Mouse (Mus musculus): ENCODE data around the gene Anapc2. TPM values are rescaled to one million over a fixed set of nuclear protein-coding genes. Genes with fewer than 3 reads are reported as not detected.

The Anapc2 gene
- polyA plus RNA-seq, 1 experiment from 2014 or later = 137 TPM

DNA sequence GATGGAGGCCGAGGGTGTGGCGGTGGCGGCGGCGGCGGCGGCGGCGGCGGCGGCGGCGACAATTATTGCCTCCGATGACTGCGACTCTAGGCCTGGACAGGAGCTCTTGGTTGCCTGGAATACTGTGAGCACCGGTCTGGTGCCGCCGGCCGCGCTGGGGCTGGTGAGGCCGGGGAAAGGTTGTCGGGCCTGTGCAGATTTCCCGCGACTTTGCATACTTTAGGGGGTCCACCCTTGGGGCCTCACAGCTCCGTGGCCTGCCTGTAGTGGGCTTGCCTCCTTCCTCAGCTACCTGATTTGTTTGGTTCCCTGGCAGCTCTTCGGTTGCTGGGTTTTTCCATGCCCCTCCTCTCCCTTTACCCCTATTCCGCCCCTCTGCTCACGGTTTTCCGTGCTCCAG, 237 bp downstream of the Anapc2 start:
- H3K9ac ChIP-seq (ENCODE audit: low read depth, low read length) = peak overlapping the region; percentile 87
- H3K4me1 ChIP-seq (ENCODE audit: control insufficient read depth, insufficient read depth, low read depth, low read length) = peaks cover 25% of the 10 kb centered on the region
- peak overlapping the region; percentile 97 for H3K4me2 ChIP-seq (ENCODE audit: low read length)
- H3K27ac ChIP-seq (ENCODE audit: low read depth, low read length) = peak overlapping the region; percentile 70
- under 1% methylated on average over 29 of the region's 29 CpGs for whole genome bisulfite sequencing
- no peaks in the 10 kb centered on the region for H3K9me3 ChIP-seq (ENCODE audit: control insufficient read depth, low read length)
- H3K27me3 ChIP-seq (replicated peaks; ENCODE audit: control insufficient read depth, insufficient read depth, low read length) = no peaks in the 10 kb centered on the region
- H3K4me3 ChIP-seq (ENCODE audit: low read length) = peak overlapping the region; percentile 83
- peaks cover 32% of the 10 kb centered on the region for H3K36me3 ChIP-seq (ENCODE audit: control insufficient read depth, insufficient read depth, low read length)
- peak; percentile 73 for ATAC-seq

DNA sequence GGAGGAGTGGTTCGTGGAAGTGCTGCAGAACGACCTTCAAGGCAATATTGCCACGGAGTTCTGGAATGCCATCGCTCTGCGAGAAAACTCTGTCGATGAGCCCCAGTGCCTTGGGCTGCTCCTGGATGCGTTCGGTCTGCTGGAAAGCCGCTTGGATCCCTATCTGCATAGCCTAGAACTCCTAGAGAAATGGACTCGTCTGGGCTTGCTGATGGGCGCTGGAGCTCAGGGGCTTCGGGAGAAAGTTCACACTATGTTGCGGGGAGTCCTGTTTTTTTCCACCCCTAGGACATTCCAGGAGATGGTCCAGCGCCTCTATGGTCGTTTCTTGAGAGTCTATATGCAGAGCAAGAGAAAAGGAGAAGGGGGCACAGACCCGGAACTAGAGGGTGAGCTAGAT, 732 bp downstream of the Anapc2 start:
- Histone ChIP-seq H3K9me3 (ENCODE audit: control insufficient read depth, low read length) (no peaks in the 10 kb centered on the region), H3K9ac (ENCODE audit: low read depth, low read length) (peak overlapping the region; percentile 87), H3K36me3 (ENCODE audit: control insufficient read depth, insufficient read depth, low read length) (peaks cover 37% of the 10 kb centered on the region), H3K4me1 (ENCODE audit: control insufficient read depth, insufficient read depth, low read depth, low read length) (peaks cover 24% of the 10 kb centered on the region), H3K27me3 (replicated peaks; ENCODE audit: control insufficient read depth, insufficient read depth, low read length) (no peaks in the 10 kb centered on the region), H3K4me3 (ENCODE audit: low read length) (peak overlapping the region; percentile 83), H3K27ac (ENCODE audit: low read depth, low read length) (0 out of 2 replicates have a peak overlapping the region, but pooled peaks have one; percentile 70), H3K4me2 (ENCODE audit: low read length) (peak overlapping the region; percentile 97)
- 45% methylated on average over 16 of the region's 16 CpGs for WGBS
- ATAC-seq = no peak

- no peaks in the 10 kb centered on the region for H3K27me3 ChIP-seq (replicated peaks; ENCODE audit: control insufficient read depth, insufficient read depth, low read length)
- H3K9me3 ChIP-seq (ENCODE audit: control insufficient read depth, low read length) = no peaks in the 10 kb centered on the region
- WGBS = 61% methylated on average over 13 of the region's 13 CpGs
- H3K4me1 ChIP-seq (ENCODE audit: control insufficient read depth, insufficient read depth, low read depth, low read length) = peaks cover 1% of the 10 kb centered on the region; the same call in 1 of the 2 replicates
- peaks cover 62% of the 10 kb centered on the region for H3K36me3 ChIP-seq (ENCODE audit: control insufficient read depth, insufficient read depth, low read length)
- H3K27ac ChIP-seq (ENCODE audit: low read depth, low read length) = no peak overlapping the region
- H3K4me3 ChIP-seq (ENCODE audit: low read length) = no peak overlapping the region
- H3K4me2 ChIP-seq (ENCODE audit: low read length) = no peak overlapping the region
- ATAC-seq = 0 out of 2 replicates have a peak, but pooled peaks have one; percentile 25
- no peak overlapping the region for H3K9ac ChIP-seq (ENCODE audit: low read depth, low read length)
Observed at GRCm38 (mm10) chr2:25278928-25279882, 6.9 kb downstream of the Anapc2 start.

GRCm38 (mm10) chr2:25285551-25285950, 13.3 kb downstream of the Anapc2 start:
- no peak for ATAC-seq
- Histone ChIP-seq H3K27me3 (replicated peaks; ENCODE audit: control insufficient read depth, insufficient read depth, low read length) (peaks cover 8% of the 10 kb centered on the region), H3K27ac (ENCODE audit: low read depth, low read length) (no peak overlapping the region), H3K9me3 (ENCODE audit: control insufficient read depth, low read length) (no peaks in the 10 kb centered on the region), H3K4me2 (ENCODE audit: low read length) (no peak overlapping the region), H3K4me3 (ENCODE audit: low read length) (no peak overlapping the region), H3K36me3 (ENCODE audit: control insufficient read depth, insufficient read depth, low read length) (peaks cover 33% of the 10 kb centered on the region), H3K9ac (ENCODE audit: low read depth, low read length) (no peak overlapping the region), H3K4me1 (ENCODE audit: control insufficient read depth, insufficient read depth, low read depth, low read length) (peaks cover 19% of the 10 kb centered on the region)
- WGBS = 90% methylated on average over 2 of the region's 2 CpGs

DNA sequence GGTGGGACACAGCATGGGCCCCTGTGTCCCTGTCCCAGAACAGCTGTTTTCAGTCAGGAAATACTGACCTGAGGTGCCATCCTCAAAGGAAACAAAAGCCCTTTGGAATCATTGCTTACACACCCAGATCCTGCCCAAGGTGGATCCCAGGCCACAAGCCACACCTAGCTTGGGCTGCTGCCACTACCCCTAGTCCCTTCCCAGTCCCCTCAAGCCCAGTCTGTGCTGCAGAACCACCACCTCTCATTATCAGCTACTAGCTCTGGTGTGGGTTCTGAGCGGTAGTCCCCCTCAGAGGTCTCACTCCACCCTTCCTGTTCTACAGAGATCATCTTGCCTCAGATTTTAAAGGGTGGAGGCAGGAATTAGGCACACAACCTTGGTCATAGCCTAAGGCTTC, 14.0 kb downstream of the Anapc2 start:
- H3K4me2 ChIP-seq (ENCODE audit: low read length) = no peak overlapping the region
- no peak overlapping the region for H3K9ac ChIP-seq (ENCODE audit: low read depth, low read length)
- no peak overlapping the region for H3K27ac ChIP-seq (ENCODE audit: low read depth, low read length)
- H3K4me1 ChIP-seq (ENCODE audit: control insufficient read depth, insufficient read depth, low read depth, low read length) = peaks cover 27% of the 10 kb centered on the region
- 95% methylated on average over 1 of the region's 1 CpGs for WGBS
- peaks cover 27% of the 10 kb centered on the region for H3K36me3 ChIP-seq (ENCODE audit: control insufficient read depth, insufficient read depth, low read length)
- no peak for ATAC-seq
- H3K27me3 ChIP-seq (replicated peaks; ENCODE audit: control insufficient read depth, insufficient read depth, low read length) = peaks cover 16% of the 10 kb centered on the region
- no peak overlapping the region for H3K4me3 ChIP-seq (ENCODE audit: low read length)
- H3K9me3 ChIP-seq (ENCODE audit: control insufficient read depth, low read length) = no peaks in the 10 kb centered on the region

DNA sequence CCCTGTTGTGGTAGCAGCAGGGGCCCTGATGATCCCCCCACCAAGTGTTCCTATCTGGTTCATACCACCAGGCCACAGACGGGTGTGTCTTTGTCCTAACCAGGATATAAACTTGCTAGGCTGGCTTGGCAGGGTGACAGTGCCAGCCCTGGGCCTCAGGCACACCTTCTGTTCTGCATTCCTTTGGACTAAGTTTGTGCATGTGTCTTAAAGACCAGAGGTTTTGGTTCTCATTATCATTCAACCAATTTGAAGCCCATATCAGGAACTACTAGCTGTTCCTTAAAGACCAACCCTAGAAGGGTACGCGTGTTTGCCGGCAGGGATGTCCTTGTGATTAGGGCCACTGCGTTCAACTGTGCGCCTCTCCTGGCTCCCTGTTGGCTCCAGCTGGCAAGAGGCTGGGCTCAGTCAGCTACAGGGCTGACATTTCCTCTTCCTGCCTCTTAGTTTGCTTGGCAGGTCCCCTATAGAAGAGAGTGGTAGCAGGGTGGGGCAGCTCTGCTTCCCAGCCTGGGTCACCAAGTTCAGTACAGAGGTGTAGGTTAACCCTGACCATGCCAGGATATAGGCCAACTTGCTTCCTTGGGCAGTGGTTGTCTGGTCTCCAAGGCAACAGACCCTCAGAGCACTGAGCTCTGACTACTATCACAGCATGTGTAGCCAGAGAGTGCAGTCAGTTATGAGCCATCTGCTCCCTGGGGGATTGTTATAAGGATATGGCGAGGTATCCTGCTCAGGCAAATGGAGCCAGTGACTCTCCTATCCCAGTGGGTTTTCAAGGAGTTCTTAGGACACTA, 14.8 kb downstream of the Anapc2 start:
- no peak for ATAC-seq
- peaks cover 32% of the 10 kb centered on the region for H3K4me1 ChIP-seq (ENCODE audit: control insufficient read depth, insufficient read depth, low read depth, low read length)
- no peak overlapping the region for H3K4me2 ChIP-seq (ENCODE audit: low read length)
- 46% methylated on average over 7 of the region's 7 CpGs for WGBS
- H3K9ac ChIP-seq (ENCODE audit: low read depth, low read length) = no peak overlapping the region
- no peak overlapping the region for H3K27ac ChIP-seq (ENCODE audit: low read depth, low read length)
- peaks cover 25% of the 10 kb centered on the region for H3K36me3 ChIP-seq (ENCODE audit: control insufficient read depth, insufficient read depth, low read length)
- no peaks in the 10 kb centered on the region for H3K9me3 ChIP-seq (ENCODE audit: control insufficient read depth, low read length)
- no peak overlapping the region for H3K4me3 ChIP-seq (ENCODE audit: low read length)
- peaks cover 23% of the 10 kb centered on the region for H3K27me3 ChIP-seq (replicated peaks; ENCODE audit: control insufficient read depth, insufficient read depth, low read length)

- ATAC-seq = no peak
- WGBS = 84% methylated on average over 6 of the region's 6 CpGs
- peaks cover 33% of the 10 kb centered on the region for H3K27me3 ChIP-seq (replicated peaks; ENCODE audit: control insufficient read depth, insufficient read depth, low read length)
- no peak within 1 kb of the TSS for H3K27ac ChIP-seq (ENCODE audit: low read depth, low read length)
- H3K4me1 ChIP-seq (ENCODE audit: control insufficient read depth, insufficient read depth, low read depth, low read length) = peaks cover 40% of the 10 kb centered on the region
- H3K36me3 ChIP-seq (ENCODE audit: control insufficient read depth, insufficient read depth, low read length) = peaks cover 20% of the 10 kb centered on the region
- H3K4me3 ChIP-seq (ENCODE audit: low read length) = no peak within 1 kb of the TSS
- H3K9ac ChIP-seq (ENCODE audit: low read depth, low read length) = no peak within 1 kb of the TSS
- H3K4me2 ChIP-seq (ENCODE audit: low read length) = no peak within 1 kb of the TSS
- no peaks in the 10 kb centered on the region for H3K9me3 ChIP-seq (ENCODE audit: control insufficient read depth, low read length)
Observed at GRCm38 (mm10) chr2:25287927-25288649, 15.8 kb downstream of the Anapc2 start, which contains the start of gene Tmem210. TSS of gene Tmem210 (plus strand) at chr2:25288145.

GRCm38 (mm10) chr2:25288734-25289345, 16.6 kb downstream of the Anapc2 start:
- H3K36me3 ChIP-seq (ENCODE audit: control insufficient read depth, insufficient read depth, low read length) = peaks cover 20% of the 10 kb centered on the region
- no peak overlapping the region for H3K27ac ChIP-seq (ENCODE audit: low read depth, low read length)
- no peaks in the 10 kb centered on the region for H3K9me3 ChIP-seq (ENCODE audit: control insufficient read depth, low read length)
- ATAC-seq = no peak
- H3K27me3 ChIP-seq (replicated peaks; ENCODE audit: control insufficient read depth, insufficient read depth, low read length) = peaks cover 41% of the 10 kb centered on the region
- no peak overlapping the region for H3K4me3 ChIP-seq (ENCODE audit: low read length)
- peaks cover 40% of the 10 kb centered on the region for H3K4me1 ChIP-seq (ENCODE audit: control insufficient read depth, insufficient read depth, low read depth, low read length)
- WGBS = 85% methylated on average over 7 of the region's 7 CpGs
- H3K9ac ChIP-seq (ENCODE audit: low read depth, low read length) = no peak overlapping the region
- H3K4me2 ChIP-seq (ENCODE audit: low read length) = no peak overlapping the region

Data from hindbrain, embryonic 16.5 days (tissue).